Mouse (Mus musculus) brown adipose tissue, adult 24 weeks (tissue): ENCODE measurements at regions not wholly inside any gene's neighbourhood (a gene's known extent, or its start where the extent isn't known, plus 50 kb on each side); places are given as distances from the start of the nearest gene placed in this dataset.

Experiments used
- H3K27ac ChIP-seq: fragments of 200-500 bp; replicated peaks from 2 replicates; pipeline ENCODE4 v1.5.1; 2012; ENCODE audit warnings: low read depth, mild to moderate bottlenecking, low read length
- H3K4me1 ChIP-seq: fragments of 200-500 bp; 2 replicates; pipeline ENCODE4 v1.6.1; 2012; ENCODE audit warnings: low read length, mixed read lengths; ENCODE audit not compliant: control insufficient read depth, insufficient read depth, insufficient read length
- H3K4me3 ChIP-seq: fragments of 200-500 bp; 2 replicates; pipeline ENCODE4 v1.5.1; 2012; ENCODE audit warnings: low read depth, mild to moderate bottlenecking, low read length, moderate library complexity; ENCODE audit not compliant: insufficient read depth

DNA sequence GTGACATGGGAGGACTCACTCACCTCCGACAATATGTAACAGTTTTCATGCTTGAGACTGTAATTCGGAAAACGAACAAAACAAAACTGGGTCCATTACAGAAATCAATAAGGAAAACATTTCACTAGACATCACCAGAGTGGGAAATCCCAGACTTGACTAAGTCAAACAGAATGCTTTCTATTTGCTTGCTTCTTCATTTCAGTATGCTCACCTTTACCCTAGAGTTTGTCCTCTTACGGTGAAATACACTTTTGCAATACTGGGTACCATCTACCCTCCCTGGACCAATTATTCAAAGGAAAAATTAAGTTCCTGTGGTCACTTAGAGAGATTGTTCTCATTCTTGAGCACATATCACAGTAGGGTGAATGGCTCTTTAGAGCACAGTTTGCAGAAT lies 613.4 kb upstream of the 4930412O13Rik start:
- Histone ChIP-seq H3K4me3 (no peak overlapping the region), H3K4me1 (no peaks in the 10 kb centered on the region), H3K27ac (no peak overlapping the region)

DNA sequence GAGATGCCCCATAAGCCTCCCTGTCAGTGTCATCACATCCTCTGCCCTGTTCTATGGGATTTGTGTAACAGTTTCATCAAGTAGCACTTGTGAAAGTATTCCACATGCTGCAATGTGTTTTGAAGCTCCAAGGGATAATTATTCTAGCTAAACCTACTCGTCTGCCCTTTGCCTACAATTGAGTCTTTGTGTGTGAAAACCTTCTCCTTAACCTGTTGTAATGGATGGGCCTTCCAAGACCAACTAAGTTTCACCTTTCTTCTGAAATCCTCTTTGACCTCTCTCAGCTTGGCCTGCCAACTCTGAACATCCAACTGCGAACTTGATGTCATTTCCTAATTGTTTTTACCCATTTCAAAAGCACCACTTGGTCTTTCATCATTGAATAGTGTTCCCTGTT lies 597.6 kb upstream of the 4930412O13Rik start:
- H3K4me1 ChIP-seq = no peaks in the 10 kb centered on the region
- no peak overlapping the region for H3K4me3 ChIP-seq
- H3K27ac ChIP-seq = no peak overlapping the region

DNA sequence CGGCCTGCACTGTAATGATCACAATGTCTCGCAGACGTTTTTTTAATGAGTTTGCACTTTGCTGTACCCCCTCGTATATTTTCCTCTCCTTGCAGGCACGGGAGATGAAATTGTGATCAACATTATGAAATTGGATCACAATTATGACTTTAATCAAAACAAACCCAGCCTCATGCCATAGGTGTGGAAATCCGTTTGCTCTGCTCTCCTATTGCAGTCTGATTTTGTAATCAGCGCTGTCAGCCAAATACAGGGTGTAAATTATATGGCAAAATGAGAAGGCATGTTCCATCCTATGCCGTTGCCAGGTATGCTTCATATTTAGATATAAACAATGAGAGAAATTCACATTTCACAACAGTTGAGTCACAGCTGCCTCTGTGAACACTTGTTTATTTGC lies 595.3 kb upstream of the 4930412O13Rik start:
- H3K4me3 ChIP-seq = no peak overlapping the region
- no peak overlapping the region for H3K27ac ChIP-seq
- H3K4me1 ChIP-seq = no peaks in the 10 kb centered on the region

DNA sequence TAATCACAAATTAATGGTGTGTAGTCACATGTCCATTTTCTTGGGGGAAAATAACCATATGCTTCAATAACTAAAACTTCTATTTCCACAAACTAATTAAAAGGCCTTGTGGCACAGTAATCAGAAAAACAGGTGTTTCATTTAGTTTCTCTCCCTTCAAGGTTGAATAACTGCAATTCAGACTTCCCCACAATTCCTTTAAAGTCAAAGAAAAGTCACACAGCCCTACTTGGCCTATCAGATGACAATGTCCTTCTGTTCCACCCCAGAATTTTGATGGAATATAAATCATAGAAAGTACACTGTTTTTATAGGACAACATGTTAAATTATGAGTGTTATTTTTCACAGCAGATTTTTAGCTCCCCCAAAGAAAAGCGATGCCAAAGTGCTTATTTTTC lies 594.0 kb upstream of the 4930412O13Rik start:
- no peaks in the 10 kb centered on the region for H3K4me1 ChIP-seq
- no peak overlapping the region for H3K27ac ChIP-seq
- no peak overlapping the region for H3K4me3 ChIP-seq

DNA sequence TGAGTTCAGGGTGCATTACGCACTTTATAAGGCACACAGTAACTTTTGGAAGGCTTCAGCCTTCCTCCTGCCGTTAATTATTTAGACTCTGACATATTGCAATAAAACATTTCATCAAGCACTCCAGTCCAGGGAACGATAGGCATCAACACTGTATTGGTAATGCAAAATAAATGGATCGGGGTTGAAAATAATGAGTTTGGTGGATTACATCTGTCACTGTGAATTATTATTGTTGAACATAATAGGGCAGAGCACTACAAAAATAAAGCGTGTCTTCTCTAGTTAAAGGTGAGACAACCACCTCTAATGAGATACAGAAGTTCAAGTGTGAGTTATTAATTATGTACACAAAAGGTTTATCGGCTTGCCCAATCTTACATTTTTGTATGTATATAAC lies 593.4 kb upstream of the 4930412O13Rik start:
- Histone ChIP-seq H3K4me1 (no peaks in the 10 kb centered on the region), H3K4me3 (no peak overlapping the region), H3K27ac (no peak overlapping the region)

DNA sequence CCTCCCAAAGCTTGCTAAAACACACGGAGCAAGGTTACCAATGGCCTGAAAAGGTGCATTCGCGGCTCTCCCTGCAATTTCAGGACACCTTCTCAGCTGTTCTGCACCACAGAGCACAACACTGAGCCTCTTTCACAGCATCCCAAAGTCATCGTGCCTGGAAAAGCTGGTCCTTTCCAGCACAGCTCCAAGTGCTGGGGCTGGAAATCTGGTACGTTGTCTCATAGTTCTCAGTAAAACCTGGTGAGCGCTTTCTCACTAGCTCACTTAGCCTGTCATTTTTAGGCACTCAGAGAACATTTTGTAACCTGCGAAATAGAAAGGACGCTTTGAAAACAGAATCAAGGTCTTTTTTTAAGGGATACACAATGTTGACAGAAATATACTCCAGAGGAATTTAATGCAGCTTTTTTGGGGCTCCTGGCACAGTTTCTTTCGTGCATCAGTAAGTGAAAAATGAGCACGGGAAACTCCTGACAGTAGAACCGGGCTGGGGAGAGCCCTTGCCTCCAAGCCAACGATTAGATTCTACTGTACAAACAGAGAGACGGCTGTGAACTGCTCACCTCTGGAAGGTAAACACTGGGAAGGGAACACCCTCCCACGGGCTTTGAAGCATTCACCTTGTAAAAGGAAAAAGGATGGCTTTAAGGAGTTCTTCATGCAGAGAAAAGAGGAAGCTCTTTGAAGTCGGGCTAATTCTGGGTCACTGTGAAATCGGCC lies 549.3 kb upstream of the 4930412O13Rik start:
- Histone ChIP-seq H3K4me3 (no peak overlapping the region), H3K27ac (no peak overlapping the region)

DNA sequence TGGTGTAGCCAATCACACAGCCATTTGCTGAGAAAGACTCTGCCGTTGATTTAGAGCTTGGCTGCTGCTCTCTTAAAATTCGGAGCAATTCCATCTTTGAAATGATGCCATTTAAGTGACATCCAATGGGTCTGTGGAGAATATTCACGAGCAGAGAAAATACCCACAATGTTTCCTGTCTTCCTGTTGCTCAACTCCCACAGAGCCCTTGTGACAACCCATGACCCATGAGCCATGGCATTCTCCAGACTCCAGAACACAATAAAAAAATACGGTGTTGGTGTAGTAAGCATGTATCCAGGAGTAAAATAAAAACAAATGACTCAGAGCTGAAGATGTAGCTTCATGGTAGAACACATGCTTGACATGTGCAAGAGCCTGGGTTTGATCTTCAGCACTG lies 532.1 kb upstream of the 4930412O13Rik start:
- H3K4me3 ChIP-seq = no peak overlapping the region

More for the DNA sequence above, 549.3 kb upstream of the 4930412O13Rik start:
- no peaks in the 10 kb centered on the region for H3K4me1 ChIP-seq

DNA sequence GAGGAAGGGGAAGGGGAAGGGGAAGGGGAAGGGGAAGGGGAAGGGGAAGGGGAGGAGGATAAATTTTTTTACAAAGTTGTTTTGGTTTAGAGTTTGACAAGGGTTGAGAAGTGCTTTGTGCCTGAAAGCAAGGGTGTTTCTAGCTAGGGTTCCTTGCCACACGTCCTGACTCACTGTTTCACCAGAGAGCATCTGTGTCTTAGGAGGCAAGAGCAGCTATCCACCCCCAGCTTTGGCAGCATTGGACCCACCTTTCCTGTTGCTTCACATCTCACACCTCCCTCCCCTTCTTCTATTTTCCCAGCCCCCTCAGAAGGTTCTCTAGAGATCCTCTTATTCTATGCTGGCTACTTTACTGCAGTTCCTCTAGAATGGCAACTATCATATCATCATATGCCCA lies 531.1 kb upstream of the 4930412O13Rik start:
- Histone ChIP-seq H3K4me3 (no peak overlapping the region), H3K4me1 (no peaks in the 10 kb centered on the region), H3K27ac (no peak overlapping the region)

More for the DNA sequence above, 532.1 kb upstream of the 4930412O13Rik start:
- no peak overlapping the region for H3K27ac ChIP-seq
- no peaks in the 10 kb centered on the region for H3K4me1 ChIP-seq

DNA sequence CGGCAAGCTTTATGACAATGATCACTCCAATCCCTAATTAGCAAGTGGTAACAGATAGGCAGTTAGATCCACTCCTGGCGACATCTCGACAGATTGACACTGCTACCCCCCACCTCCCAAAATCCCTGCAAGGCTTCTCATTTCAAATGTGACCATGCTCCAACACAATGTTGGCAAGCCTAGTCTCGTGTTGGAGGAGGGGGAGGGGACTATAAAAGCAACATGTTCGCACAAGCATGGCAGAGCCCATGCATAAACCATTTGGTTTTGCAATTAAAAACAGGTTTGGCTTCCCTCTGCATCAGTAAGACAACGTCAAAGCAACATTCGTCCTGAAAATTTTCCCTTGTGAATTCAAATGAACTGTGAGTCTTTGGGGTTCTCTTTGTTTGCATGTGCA lies 528.9 kb upstream of the 4930412O13Rik start:
- H3K27ac ChIP-seq = no peak overlapping the region
- no peak overlapping the region for H3K4me3 ChIP-seq
- no peaks in the 10 kb centered on the region for H3K4me1 ChIP-seq

DNA sequence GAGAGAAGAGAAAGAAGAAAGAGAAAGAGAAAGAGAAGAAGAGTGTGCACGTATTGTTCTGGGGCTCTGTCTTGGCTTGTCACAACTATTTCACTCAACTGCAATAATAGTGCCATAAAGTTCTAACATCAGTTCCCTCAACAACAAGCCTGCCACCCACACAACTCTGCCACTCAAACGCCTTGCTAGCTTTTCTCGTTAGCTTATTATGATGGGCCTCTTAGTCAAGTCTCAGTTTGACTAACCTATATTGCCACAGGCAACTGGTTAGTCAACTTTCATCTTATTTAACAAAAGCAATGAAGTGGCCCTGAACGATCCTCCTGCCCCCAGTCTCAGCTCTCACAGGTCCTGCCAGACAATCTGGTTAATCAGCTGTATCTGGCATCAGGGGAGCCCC lies 521.0 kb upstream of the 4930412O13Rik start:
- Histone ChIP-seq H3K27ac (no peak overlapping the region), H3K4me1 (no peaks in the 10 kb centered on the region)

DNA sequence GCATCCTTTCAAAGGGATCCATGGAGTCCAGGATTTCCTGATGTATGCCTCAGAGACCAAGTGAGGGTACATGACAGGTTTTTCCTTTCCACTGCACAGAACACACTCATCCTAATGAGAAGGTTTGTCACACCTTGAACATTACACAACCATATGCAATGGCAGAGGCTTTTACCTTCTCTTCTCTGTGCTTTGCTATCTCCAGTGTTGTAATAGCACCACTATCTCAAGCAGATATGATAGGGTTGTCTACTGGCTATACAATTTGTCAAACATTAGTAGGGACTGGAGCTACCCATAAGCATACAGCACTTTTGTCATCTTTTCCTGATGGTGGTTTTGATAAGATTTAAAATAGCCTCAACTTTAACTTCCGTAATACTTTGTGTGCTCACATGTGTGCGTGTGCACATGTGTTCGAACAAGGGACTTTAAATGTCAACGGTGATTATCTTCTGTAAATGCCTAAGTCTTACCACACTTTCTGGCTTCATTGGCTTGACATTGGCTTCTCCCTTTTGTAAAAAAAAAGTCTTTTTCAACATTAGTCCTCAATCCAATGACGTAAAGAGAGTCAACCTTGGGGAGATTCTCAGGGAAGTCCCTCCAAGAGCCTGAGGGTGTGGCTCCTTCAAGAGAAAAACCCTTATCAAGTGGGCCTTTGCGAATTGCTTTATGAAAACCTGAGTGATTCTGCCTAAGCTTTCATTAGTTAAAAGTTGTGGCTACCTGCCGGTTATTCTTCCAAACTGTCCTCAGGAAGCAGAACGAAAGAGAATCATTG lies 513.1 kb upstream of the 4930412O13Rik start:
- Histone ChIP-seq H3K4me3 (no peak overlapping the region), H3K4me1 (no peaks in the 10 kb centered on the region), H3K27ac (no peak overlapping the region)

More for the DNA sequence above, 521.0 kb upstream of the 4930412O13Rik start:
- H3K4me3 ChIP-seq = no peak overlapping the region

DNA sequence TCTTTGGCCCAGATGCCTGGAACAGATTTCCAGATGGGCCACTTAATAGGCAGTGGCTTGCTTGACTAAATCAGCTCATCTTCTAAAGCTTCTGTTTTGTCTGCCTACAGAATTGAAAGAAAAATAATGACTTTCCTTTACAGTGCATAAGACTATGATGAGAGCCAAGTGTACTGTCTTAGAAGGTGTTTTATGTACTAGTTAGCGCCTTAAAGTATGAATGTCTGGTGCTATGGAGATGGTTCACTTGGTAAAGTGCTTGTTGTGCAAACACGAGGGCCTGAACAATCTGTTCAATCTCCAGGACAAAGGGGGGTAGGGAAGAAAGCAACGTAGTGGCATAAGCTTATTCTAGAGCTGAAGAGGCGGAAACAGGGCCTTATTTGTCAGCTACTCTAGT lies 511.5 kb upstream of the 4930412O13Rik start:
- Histone ChIP-seq H3K27ac (no peak overlapping the region), H3K4me1 (no peaks in the 10 kb centered on the region), H3K4me3 (no peak overlapping the region)

DNA sequence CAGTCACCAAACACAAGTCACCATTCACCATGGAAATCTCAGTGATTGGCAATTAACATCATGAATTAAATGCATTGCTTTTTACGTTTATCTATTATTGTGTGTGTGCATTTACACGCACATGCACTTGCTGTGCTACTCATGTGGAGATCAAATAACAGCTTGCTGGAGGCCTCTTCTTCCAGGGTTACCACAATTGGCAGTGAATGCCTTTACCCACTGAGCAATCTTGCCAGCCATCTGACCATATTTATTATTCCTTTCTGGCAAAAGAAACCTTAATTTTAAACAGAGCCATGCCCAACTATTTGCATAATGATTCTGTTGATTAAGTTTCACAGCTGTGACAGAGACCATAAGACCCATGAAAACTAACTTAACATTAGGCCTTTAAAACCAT lies 494.5 kb upstream of the 4930412O13Rik start:
- Histone ChIP-seq H3K27ac (no peak overlapping the region), H3K4me3 (no peak overlapping the region), H3K4me1 (no peaks in the 10 kb centered on the region)

DNA sequence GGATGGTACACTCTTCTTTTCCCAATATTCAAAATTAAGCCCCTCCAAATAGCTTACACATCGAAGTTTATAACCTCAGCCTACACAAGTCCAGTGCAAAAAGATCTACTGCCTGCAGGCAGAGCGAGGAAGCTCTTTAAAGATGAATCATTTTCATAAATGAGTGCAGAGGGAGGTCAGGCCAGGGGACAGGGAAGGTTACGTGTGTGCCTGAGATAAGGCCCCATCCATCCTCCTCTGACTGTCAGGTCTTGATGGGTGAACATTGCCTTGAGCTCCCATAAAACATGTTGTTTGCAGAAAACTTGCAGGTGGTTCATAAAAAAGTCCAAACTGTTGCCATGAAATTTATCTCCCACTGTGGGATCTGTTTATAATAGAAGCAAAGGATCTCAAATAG lies 493.0 kb upstream of the 4930412O13Rik start:
- H3K4me1 ChIP-seq = no peaks in the 10 kb centered on the region
- H3K27ac ChIP-seq = no peak overlapping the region
- no peak overlapping the region for H3K4me3 ChIP-seq

DNA sequence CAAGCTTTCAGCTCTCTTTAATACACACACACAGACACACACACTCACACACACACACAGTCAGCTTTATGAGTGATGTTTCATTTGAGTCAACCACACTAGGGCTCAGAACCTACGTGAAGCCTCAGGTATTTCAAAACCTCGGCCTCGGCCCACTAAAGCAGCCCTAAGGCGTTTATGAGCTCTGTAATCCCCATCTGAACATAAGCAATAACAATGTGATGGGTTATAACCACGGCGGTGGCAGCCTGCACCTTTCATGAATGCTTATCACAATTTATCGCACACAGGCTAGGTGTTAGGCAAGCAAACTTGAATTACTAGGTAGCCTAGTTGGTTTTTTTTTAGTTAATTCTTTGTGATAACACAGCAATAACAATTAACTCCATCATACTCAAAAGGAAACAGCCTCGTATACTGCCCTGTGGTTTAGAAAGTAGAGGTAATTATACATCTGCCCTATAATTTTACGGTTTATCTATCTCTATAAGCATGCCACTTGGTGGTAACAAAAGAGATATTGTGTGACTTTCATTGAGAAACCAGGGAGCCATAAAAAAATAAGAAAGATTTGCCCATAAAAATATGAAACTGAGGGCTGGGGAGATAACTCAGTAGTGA lies 485.6 kb upstream of the 4930412O13Rik start:
- Histone ChIP-seq H3K4me1 (no peaks in the 10 kb centered on the region), H3K27ac (no peak overlapping the region), H3K4me3 (no peak overlapping the region)
